Mouse (Mus musculus): ENCODE results near the gene Gpalpp1. TPM values are rescaled to one million over a fixed set of nuclear protein-coding genes. Genes with fewer than 3 reads are reported as not detected.

Gene Gpalpp1
- polyA plus RNA-seq, 1 experiment: 4.2 TPM

DNA sequence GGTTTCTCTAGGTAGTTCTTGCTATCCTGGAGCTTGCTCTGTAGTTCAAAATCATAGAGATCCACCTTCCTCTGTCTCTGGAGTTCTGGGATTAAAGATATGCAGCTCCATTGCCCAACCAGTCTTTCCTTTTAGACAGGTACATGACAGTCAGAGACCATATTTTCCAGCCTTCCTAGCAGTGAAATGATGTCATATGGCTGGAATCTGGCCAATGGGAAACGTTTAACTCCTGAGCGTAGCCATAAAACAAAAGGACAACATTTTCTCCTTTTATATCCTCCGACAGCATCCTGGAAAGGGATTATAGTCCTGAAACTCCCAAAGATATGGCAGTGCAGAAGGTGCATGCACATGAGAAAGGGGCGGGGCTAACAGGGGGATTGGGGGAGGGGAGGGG lies 42.3 kb downstream of the Gpalpp1 start:
- Histone ChIP-seq H3K36me3 (ENCODE audit: control insufficient read depth, insufficient read depth) (no peaks in the 10 kb centered on the region), H3K4me3 (no peak overlapping the region), H3ac (ENCODE audit: control insufficient read depth, insufficient read length) (no peak overlapping the region), H3K27me3 (ENCODE audit: control insufficient read depth, insufficient read depth, insufficient read length) (no peaks in the 10 kb centered on the region), H3K4me2 (ENCODE audit: low read depth) (no peak overlapping the region), H3K79me2 (ENCODE audit: control insufficient read depth, insufficient read depth) (no peaks in the 10 kb centered on the region)
- TF ChIP-seq REST (IDR thresholded peaks at IDR 0.05; ENCODE audit: insufficient read depth, insufficient read length): no peak
- no peak for TF ChIP-seq MYOD1 (IDR thresholded peaks at IDR 0.05; ENCODE audit: control insufficient read depth in 1 of 3, insufficient read length in 2 of 3, low read depth in 2 of 3)
- TF ChIP-seq POLR2A (IDR thresholded peaks at IDR 0.05; ENCODE audit: insufficient read length, low read depth): no peak
- no peak for TF ChIP-seq TCF3 (IDR thresholded peaks at IDR 0.05; ENCODE audit: insufficient read length, low read depth)
- TF ChIP-seq TCF12 (IDR thresholded peaks at IDR 0.05; ENCODE audit: insufficient read depth, poor library complexity, severe bottlenecking): no peak
- TF ChIP-seq POLR2AphosphoS2 (IDR thresholded peaks at IDR 0.05; ENCODE audit: insufficient read length, low read depth): no peak
- TF ChIP-seq SRF (IDR thresholded peaks at IDR 0.05; ENCODE audit: control insufficient read depth, insufficient read length, low read depth): no peak
- TF ChIP-seq E2F4 (IDR thresholded peaks at IDR 0.05; ENCODE audit: insufficient read depth): no peak
- TF ChIP-seq MAX (IDR thresholded peaks at IDR 0.05; ENCODE audit: low read depth): no peak
- TF ChIP-seq USF1 (IDR thresholded peaks at IDR 0.05; ENCODE audit: low read depth): no peak
- TF ChIP-seq MYOG (IDR thresholded peaks at IDR 0.05; ENCODE audit: control insufficient read depth in 1 of 3, insufficient read depth in 1 of 3, insufficient read length in 2 of 3, low read depth in 2 of 3): no peak

DNA sequence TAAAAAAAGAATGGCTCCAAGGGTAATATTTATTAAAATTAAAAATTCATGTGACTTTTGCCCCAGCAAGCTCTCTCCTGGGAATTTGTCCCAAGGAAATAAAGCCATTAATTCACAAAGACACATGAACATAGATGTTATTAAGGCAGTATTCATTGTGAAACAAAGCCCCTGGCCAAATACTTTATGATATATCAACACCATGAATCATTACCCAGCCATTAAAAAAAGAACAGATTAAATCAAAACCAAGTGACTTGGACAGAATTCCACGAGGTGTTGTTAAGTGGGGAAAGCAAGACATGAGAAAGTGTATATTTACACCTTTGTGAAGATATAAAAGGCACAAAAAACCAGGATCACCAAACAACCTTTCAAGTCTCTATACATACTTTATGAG lies 43.3 kb downstream of the Gpalpp1 start:
- H3K79me2 ChIP-seq (ENCODE audit: control insufficient read depth, insufficient read depth): no peaks in the 10 kb centered on the region
- no peak overlapping the region for H3K4me3 ChIP-seq
- H3K4me2 ChIP-seq (ENCODE audit: low read depth): no peak overlapping the region
- TF ChIP-seq SRF (IDR thresholded peaks at IDR 0.05; ENCODE audit: control insufficient read depth, insufficient read length, low read depth): no peak
- no peak for TF ChIP-seq MAX (IDR thresholded peaks at IDR 0.05; ENCODE audit: low read depth)
- TF ChIP-seq E2F4 (IDR thresholded peaks at IDR 0.05; ENCODE audit: insufficient read depth): no peak
- no peak for TF ChIP-seq CEBPB (IDR thresholded peaks at IDR 0.05; ENCODE audit: insufficient read depth, poor library complexity, severe bottlenecking)
- no peak for TF ChIP-seq USF1 (IDR thresholded peaks at IDR 0.05; ENCODE audit: low read depth)
- TF ChIP-seq MYOG (IDR thresholded peaks at IDR 0.05; ENCODE audit: control insufficient read depth in 1 of 3, insufficient read depth in 1 of 3, insufficient read length in 2 of 3, low read depth in 2 of 3): no peak
- no peak for TF ChIP-seq TCF12 (IDR thresholded peaks at IDR 0.05; ENCODE audit: insufficient read depth, poor library complexity, severe bottlenecking)
- no peak for TF ChIP-seq POLR2AphosphoS2 (IDR thresholded peaks at IDR 0.05; ENCODE audit: insufficient read length, low read depth)
- H3K36me3 ChIP-seq (ENCODE audit: control insufficient read depth, insufficient read depth): no peaks in the 10 kb centered on the region
- H3K27me3 ChIP-seq (ENCODE audit: control insufficient read depth, insufficient read depth, insufficient read length): no peaks in the 10 kb centered on the region
- H3ac ChIP-seq (ENCODE audit: control insufficient read depth, insufficient read length): no peak overlapping the region

- TF ChIP-seq TCF3 (IDR thresholded peaks at IDR 0.05; ENCODE audit: insufficient read length, low read depth): no peak
- no peak for TF ChIP-seq E2F4 (IDR thresholded peaks at IDR 0.05; ENCODE audit: insufficient read depth)
- no peak for TF ChIP-seq MYOD1 (IDR thresholded peaks at IDR 0.05; ENCODE audit: control insufficient read depth in 1 of 3, insufficient read length in 2 of 3, low read depth in 2 of 3)
- no peak for TF ChIP-seq REST (IDR thresholded peaks at IDR 0.05; ENCODE audit: insufficient read depth, insufficient read length)
- no peak for TF ChIP-seq MAX (IDR thresholded peaks at IDR 0.05; ENCODE audit: low read depth)
- TF ChIP-seq USF1 (IDR thresholded peaks at IDR 0.05; ENCODE audit: low read depth): no peak
- TF ChIP-seq CEBPB (IDR thresholded peaks at IDR 0.05; ENCODE audit: insufficient read depth, poor library complexity, severe bottlenecking): no peak
- no peak for TF ChIP-seq TCF12 (IDR thresholded peaks at IDR 0.05; ENCODE audit: insufficient read depth, poor library complexity, severe bottlenecking)
- TF ChIP-seq MYOG (IDR thresholded peaks at IDR 0.05; ENCODE audit: control insufficient read depth in 1 of 3, insufficient read depth in 1 of 3, insufficient read length in 2 of 3, low read depth in 2 of 3): no peak
- no peak for TF ChIP-seq SRF (IDR thresholded peaks at IDR 0.05; ENCODE audit: control insufficient read depth, insufficient read length, low read depth)
- TF ChIP-seq POLR2AphosphoS2 (IDR thresholded peaks at IDR 0.05; ENCODE audit: insufficient read length, low read depth): no peak
- TF ChIP-seq POLR2A (IDR thresholded peaks at IDR 0.05; ENCODE audit: insufficient read length, low read depth): no peak
Observed at GRCm38 (mm10) chr14:76059441-76059840, 51.1 kb downstream of the Gpalpp1 start.

GRCm38 (mm10) chr14:76053726-76054125 lies 56.8 kb downstream of the Gpalpp1 start:
- TF ChIP-seq MYOD1 (IDR thresholded peaks at IDR 0.05; ENCODE audit: control insufficient read depth in 1 of 3, insufficient read length in 2 of 3, low read depth in 2 of 3) (no peak), TCF3 (IDR thresholded peaks at IDR 0.05; ENCODE audit: insufficient read length, low read depth) (no peak), SRF (IDR thresholded peaks at IDR 0.05; ENCODE audit: control insufficient read depth, insufficient read length, low read depth) (no peak), POLR2AphosphoS2 (IDR thresholded peaks at IDR 0.05; ENCODE audit: insufficient read length, low read depth) (no peak), TCF12 (IDR thresholded peaks at IDR 0.05; ENCODE audit: insufficient read depth, poor library complexity, severe bottlenecking) (no peak), E2F4 (IDR thresholded peaks at IDR 0.05; ENCODE audit: insufficient read depth) (no peak), MAX (IDR thresholded peaks at IDR 0.05; ENCODE audit: low read depth) (no peak), CEBPB (IDR thresholded peaks at IDR 0.05; ENCODE audit: insufficient read depth, poor library complexity, severe bottlenecking) (no peak), POLR2A (IDR thresholded peaks at IDR 0.05; ENCODE audit: insufficient read length, low read depth) (no peak), MYOG (IDR thresholded peaks at IDR 0.05; ENCODE audit: control insufficient read depth in 1 of 3, insufficient read depth in 1 of 3, insufficient read length in 2 of 3, low read depth in 2 of 3) (no peak), REST (IDR thresholded peaks at IDR 0.05; ENCODE audit: insufficient read depth, insufficient read length) (no peak), USF1 (IDR thresholded peaks at IDR 0.05; ENCODE audit: low read depth) (no peak)
- no peak overlapping the region for H3K4me2 ChIP-seq (ENCODE audit: low read depth)
- H3ac ChIP-seq (ENCODE audit: control insufficient read depth, insufficient read length): no peak overlapping the region
- no peaks in the 10 kb centered on the region for H3K36me3 ChIP-seq (ENCODE audit: control insufficient read depth, insufficient read depth)
- H3K4me3 ChIP-seq: no peak overlapping the region
- H3K27me3 ChIP-seq (ENCODE audit: control insufficient read depth, insufficient read depth, insufficient read length): no peaks in the 10 kb centered on the region
- H3K79me2 ChIP-seq (ENCODE audit: control insufficient read depth, insufficient read depth): no peaks in the 10 kb centered on the region

More at GRCm38 (mm10) chr14:76059441-76059840, 51.1 kb downstream of the Gpalpp1 start:
- no peak overlapping the region for H3K4me3 ChIP-seq
- H3K36me3 ChIP-seq (ENCODE audit: control insufficient read depth, insufficient read depth): no peaks in the 10 kb centered on the region
- H3K4me2 ChIP-seq (ENCODE audit: low read depth): no peak overlapping the region
- H3K79me2 ChIP-seq (ENCODE audit: control insufficient read depth, insufficient read depth): no peaks in the 10 kb centered on the region
- peaks cover 16% of the 10 kb centered on the region for H3K27me3 ChIP-seq (ENCODE audit: control insufficient read depth, insufficient read depth, insufficient read length)
- H3ac ChIP-seq (ENCODE audit: control insufficient read depth, insufficient read length): no peak overlapping the region

Measured in myocyte (in vitro differentiated cells).